Mouse (Mus musculus): ENCODE data around the gene Lgals4. TPM values are rescaled to one million over a fixed set of nuclear protein-coding genes. Genes with fewer than 3 reads are reported as not detected.
A peak's percentile ranks its signal among the peaks of the same experiment; 100 is the strongest.

The Lgals4 gene
- polyA plus RNA-seq, 1 experiment from 2014 or later: 8.7 TPM

GRCm38 (mm10) chr7:28824941-28825685 lies 8.5 kb upstream of the Lgals4 start, which contains the start of gene Ech1:
TSS of gene Ech1 (plus strand) at chr7:28825217.
- peak; percentile 59 for ATAC-seq (ENCODE audit: insufficient number of reproducible peaks, insufficient read depth, low FRiP score, low TSS enrichment, low read depth)

DNA sequence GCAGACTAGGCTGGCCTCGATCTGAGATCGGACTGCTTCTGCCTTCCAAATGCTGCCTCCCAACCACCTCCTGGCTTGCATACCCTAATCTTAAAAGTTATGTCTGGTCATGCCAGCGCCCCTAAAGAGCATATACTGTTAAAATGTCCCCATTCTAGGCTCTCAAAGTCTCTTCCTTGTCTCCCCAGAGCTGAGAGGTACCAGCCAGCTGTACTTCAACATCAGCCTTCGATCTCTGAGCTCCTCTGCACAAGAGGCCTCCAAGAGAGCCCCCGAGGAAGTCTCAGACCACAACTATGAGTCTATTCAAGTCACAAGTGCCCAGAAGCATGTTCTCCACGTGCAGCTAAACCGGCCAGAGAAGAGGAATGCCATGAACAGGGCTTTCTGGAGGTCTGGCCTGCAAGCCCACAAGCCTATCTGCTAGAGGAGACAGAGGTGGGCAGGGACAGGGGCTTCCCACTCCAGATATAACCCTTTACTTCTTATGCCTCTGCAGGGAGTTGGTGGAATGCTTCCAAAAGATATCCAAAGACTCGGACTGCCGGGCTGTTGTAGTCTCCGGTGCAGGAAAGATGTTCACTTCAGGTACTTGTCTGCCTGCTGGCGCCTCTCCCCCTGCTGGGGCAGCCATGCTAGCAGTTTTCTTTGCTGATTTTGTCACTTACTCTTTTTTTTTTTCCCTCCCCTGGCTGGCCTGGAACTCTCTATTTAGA lies 7.8 kb upstream of the Lgals4 start:
- peak overlapping the region; percentile 89 for H3K27ac ChIP-seq
- peak overlapping the region; percentile 60 for H3K4me2 ChIP-seq
- WGBS: 54% methylated on average over 11 of the region's 11 CpGs

More at GRCm38 (mm10) chr7:28824941-28825685, 8.5 kb upstream of the Lgals4 start, which contains the start of gene Ech1:
- Histone ChIP-seq H3K36me3 (peaks cover 47% of the 10 kb centered on the region), H3K27me3 (no peaks in the 10 kb centered on the region), H3K9me3 (no peaks in the 10 kb centered on the region), H3K4me1 (peaks cover 9% of the 10 kb centered on the region), H3K27ac (peak within 1 kb of the TSS; percentile 89), H3K9ac (peak within 1 kb of the TSS; percentile 66), H3K4me3 (peak within 1 kb of the TSS; percentile 46), H3K4me2 (peak within 1 kb of the TSS; percentile 60)
- 2% methylated on average over 33 of the region's 33 CpGs for WGBS

GRCm38 (mm10) chr7:28826402-28826772 lies 7.3 kb upstream of the Lgals4 start:
- Histone ChIP-seq H3K9ac (no peak overlapping the region), H3K9me3 (no peaks in the 10 kb centered on the region), H3K4me1 (peaks cover 9% of the 10 kb centered on the region), H3K4me2 (peak overlapping the region; percentile 60), H3K36me3 (peaks cover 47% of the 10 kb centered on the region), H3K27ac (peak overlapping the region; percentile 89; the same call in 1 of the 2 replicates), H3K27me3 (no peaks in the 10 kb centered on the region), H3K4me3 (no peak overlapping the region)
- ATAC-seq (ENCODE audit: insufficient number of reproducible peaks, insufficient read depth, low FRiP score, low TSS enrichment, low read depth): no peak
- 94% methylated on average over 7 of the region's 7 CpGs for WGBS

More for the DNA sequence above, 7.8 kb upstream of the Lgals4 start:
- H3K9me3 ChIP-seq: no peaks in the 10 kb centered on the region
- no peak for ATAC-seq (ENCODE audit: insufficient number of reproducible peaks, insufficient read depth, low FRiP score, low TSS enrichment, low read depth)
- H3K4me1 ChIP-seq: peaks cover 9% of the 10 kb centered on the region
- H3K27me3 ChIP-seq: no peaks in the 10 kb centered on the region
- H3K9ac ChIP-seq: peak overlapping the region; percentile 66
- H3K4me3 ChIP-seq: peak overlapping the region; percentile 46
- peaks cover 47% of the 10 kb centered on the region for H3K36me3 ChIP-seq

GRCm38 (mm10) chr7:28827338-28827737 lies 6.3 kb upstream of the Lgals4 start:
- no peaks in the 10 kb centered on the region for H3K9me3 ChIP-seq
- H3K4me2 ChIP-seq: no peak overlapping the region
- no peak overlapping the region for H3K27ac ChIP-seq
- H3K36me3 ChIP-seq: peaks cover 47% of the 10 kb centered on the region
- no peak overlapping the region for H3K4me3 ChIP-seq
- H3K4me1 ChIP-seq: peaks cover 9% of the 10 kb centered on the region
- no peak overlapping the region for H3K9ac ChIP-seq
- no peak for ATAC-seq (ENCODE audit: insufficient number of reproducible peaks, insufficient read depth, low FRiP score, low TSS enrichment, low read depth)
- 40% methylated on average over 3 of the region's 3 CpGs for WGBS
- no peaks in the 10 kb centered on the region for H3K27me3 ChIP-seq

DNA sequence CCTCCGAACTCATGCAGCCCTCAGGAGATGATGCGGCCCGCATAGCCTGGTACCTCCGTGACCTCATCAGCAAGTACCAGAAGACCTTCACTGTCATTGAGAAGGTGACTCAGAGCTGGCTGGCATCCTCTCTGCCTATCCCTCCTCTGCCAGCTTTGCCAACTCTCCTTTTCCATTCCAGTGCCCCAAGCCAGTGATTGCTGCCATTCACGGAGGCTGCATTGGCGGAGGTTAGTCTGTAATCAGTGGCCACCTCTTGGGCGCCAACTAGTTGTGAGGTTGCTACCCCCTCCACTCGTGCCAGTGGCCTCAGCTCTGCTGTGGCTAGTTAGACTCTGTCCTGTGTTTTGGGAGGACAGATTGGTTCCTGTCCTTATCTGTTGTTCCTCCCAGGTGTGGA lies 3.8 kb upstream of the Lgals4 start:
- H3K36me3 ChIP-seq: peaks cover 40% of the 10 kb centered on the region
- 95% methylated on average over 8 of the region's 8 CpGs for WGBS
- no peak for ATAC-seq (ENCODE audit: insufficient number of reproducible peaks, insufficient read depth, low FRiP score, low TSS enrichment, low read depth)
- no peak overlapping the region for H3K27ac ChIP-seq
- H3K4me1 ChIP-seq: peaks cover 9% of the 10 kb centered on the region
- H3K4me3 ChIP-seq: no peak overlapping the region
- H3K9me3 ChIP-seq: no peaks in the 10 kb centered on the region
- H3K27me3 ChIP-seq: no peaks in the 10 kb centered on the region
- H3K4me2 ChIP-seq: no peak overlapping the region
- H3K9ac ChIP-seq: no peak overlapping the region

- H3K27ac ChIP-seq: no peak overlapping the region
- no peak overlapping the region for H3K4me2 ChIP-seq
- WGBS: 93% methylated on average over 5 of the region's 5 CpGs
- no peak overlapping the region for H3K9ac ChIP-seq
- no peaks in the 10 kb centered on the region for H3K9me3 ChIP-seq
- ATAC-seq (ENCODE audit: insufficient number of reproducible peaks, insufficient read depth, low FRiP score, low TSS enrichment, low read depth): no peak
- no peak overlapping the region for H3K4me3 ChIP-seq
- H3K27me3 ChIP-seq: no peaks in the 10 kb centered on the region
- peaks cover 4% of the 10 kb centered on the region for H3K4me1 ChIP-seq
- peaks cover 40% of the 10 kb centered on the region for H3K36me3 ChIP-seq
Observed at GRCm38 (mm10) chr7:28830981-28831380, 2.7 kb upstream of the Lgals4 start.

DNA sequence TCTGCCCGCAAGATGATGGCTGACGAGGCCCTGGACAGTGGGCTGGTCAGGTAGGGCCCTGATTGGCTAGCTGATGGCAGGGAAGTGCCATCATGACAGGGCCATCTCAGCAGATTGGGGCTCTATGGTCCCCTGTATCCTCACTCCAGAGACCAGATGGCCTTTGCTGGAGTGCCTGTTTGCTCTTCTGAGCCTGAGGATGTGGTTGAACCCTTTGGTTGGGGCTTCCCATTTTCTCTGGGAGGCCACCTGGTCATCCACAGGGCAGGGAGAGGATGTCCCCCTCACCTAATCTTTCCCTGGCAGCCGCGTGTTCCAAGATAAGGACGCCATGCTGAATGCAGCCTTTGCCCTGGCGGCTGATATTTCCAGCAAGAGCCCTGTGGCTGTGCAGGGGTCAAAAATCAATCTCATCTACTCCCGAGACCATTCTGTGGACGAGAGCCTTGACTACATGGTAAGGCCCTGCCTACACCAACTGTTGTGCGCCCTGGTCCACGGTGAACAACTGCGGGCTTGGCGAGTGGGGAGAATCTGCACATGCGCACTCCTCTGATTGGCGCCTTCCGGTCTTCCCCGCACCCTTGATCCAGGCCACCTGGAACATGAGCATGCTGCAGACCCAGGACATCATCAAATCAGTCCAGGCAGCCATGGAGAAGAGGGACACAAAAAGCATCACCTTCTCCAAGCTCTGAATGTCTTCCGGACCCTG lies 2.1 kb upstream of the Lgals4 start:
- no peak overlapping the region for H3K27ac ChIP-seq
- no peaks in the 10 kb centered on the region for H3K27me3 ChIP-seq
- H3K4me2 ChIP-seq: no peak overlapping the region
- 93% methylated on average over 17 of the region's 17 CpGs for WGBS
- H3K4me3 ChIP-seq: no peak overlapping the region
- ATAC-seq (ENCODE audit: insufficient number of reproducible peaks, insufficient read depth, low FRiP score, low TSS enrichment, low read depth): no peak
- H3K36me3 ChIP-seq: peaks cover 37% of the 10 kb centered on the region
- H3K4me1 ChIP-seq: no peaks in the 10 kb centered on the region
- no peak overlapping the region for H3K9ac ChIP-seq
- H3K9me3 ChIP-seq: no peaks in the 10 kb centered on the region

GRCm38 (mm10) chr7:28832137-28832536 lies 1.5 kb upstream of the Lgals4 start:
- no peaks in the 10 kb centered on the region for H3K9me3 ChIP-seq
- WGBS: 71% methylated on average over 6 of the region's 6 CpGs
- no peak overlapping the region for H3K27ac ChIP-seq
- H3K36me3 ChIP-seq: peaks cover 37% of the 10 kb centered on the region
- H3K4me1 ChIP-seq: no peaks in the 10 kb centered on the region
- no peaks in the 10 kb centered on the region for H3K27me3 ChIP-seq
- ATAC-seq (ENCODE audit: insufficient number of reproducible peaks, insufficient read depth, low FRiP score, low TSS enrichment, low read depth): no peak
- no peak overlapping the region for H3K9ac ChIP-seq
- H3K4me3 ChIP-seq: no peak overlapping the region
- no peak overlapping the region for H3K4me2 ChIP-seq

DNA sequence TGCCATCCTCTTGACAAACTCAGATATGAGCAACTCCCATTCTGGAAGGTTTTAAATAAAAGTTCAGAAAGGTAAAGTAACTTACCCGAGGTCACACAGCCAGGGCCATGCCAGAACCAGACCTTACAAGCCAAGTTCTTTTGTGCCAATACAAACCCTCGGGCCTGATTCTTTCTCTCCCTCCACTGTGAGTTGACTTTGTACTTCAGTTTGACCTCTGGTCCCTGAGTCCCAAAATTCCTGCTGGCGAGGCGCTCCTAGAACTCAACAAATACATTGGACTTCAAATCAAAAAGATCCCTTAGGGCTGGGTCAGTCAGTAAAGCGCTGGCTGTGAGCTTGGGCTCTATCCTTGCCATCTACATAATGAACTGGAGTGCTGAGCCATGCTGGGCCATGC lies 3.3 kb downstream of the Lgals4 start:
- Histone ChIP-seq H3K4me1 (no peaks in the 10 kb centered on the region), H3K9ac (no peak overlapping the region), H3K9me3 (no peaks in the 10 kb centered on the region), H3K27ac (no peak overlapping the region), H3K4me3 (no peak overlapping the region), H3K4me2 (no peak overlapping the region), H3K36me3 (peaks cover 6% of the 10 kb centered on the region), H3K27me3 (no peaks in the 10 kb centered on the region)
- WGBS: 79% methylated on average over 5 of the region's 5 CpGs
- ATAC-seq (ENCODE audit: insufficient number of reproducible peaks, insufficient read depth, low FRiP score, low TSS enrichment, low read depth): no peak

GRCm38 (mm10) chr7:28838331-28838730 lies 4.7 kb downstream of the Lgals4 start:
- H3K4me1 ChIP-seq: no peaks in the 10 kb centered on the region
- H3K27ac ChIP-seq: no peak overlapping the region
- H3K9me3 ChIP-seq: no peaks in the 10 kb centered on the region
- no peak overlapping the region for H3K4me3 ChIP-seq
- no peaks in the 10 kb centered on the region for H3K36me3 ChIP-seq
- no peaks in the 10 kb centered on the region for H3K27me3 ChIP-seq
- WGBS: 76% methylated on average over 9 of the region's 9 CpGs
- ATAC-seq (ENCODE audit: insufficient number of reproducible peaks, insufficient read depth, low FRiP score, low TSS enrichment, low read depth): no peak
- no peak overlapping the region for H3K4me2 ChIP-seq
- no peak overlapping the region for H3K9ac ChIP-seq

DNA sequence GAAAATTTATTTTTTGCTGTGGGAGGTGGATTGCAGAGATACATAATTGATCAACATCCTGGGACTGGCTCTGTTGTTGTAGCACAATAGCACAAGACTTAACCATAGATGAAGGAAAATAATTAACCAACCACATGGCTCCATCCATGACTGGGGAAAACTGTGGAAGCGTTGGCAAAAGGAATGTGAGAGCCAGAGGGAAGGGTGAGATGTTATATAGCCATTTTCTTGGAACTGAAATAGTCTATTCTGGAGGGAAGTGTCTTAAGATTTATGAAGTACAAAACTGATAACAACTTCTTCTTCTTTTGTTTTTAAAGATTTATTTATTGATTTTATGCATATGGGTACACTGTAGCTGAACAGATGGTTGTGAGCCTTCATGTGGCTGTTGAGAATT lies 13.6 kb downstream of the Lgals4 start:
- H3K4me1 ChIP-seq: peaks cover 14% of the 10 kb centered on the region
- H3K36me3 ChIP-seq: no peaks in the 10 kb centered on the region
- no peak overlapping the region for H3K27ac ChIP-seq
- no peak for ATAC-seq (ENCODE audit: insufficient number of reproducible peaks, insufficient read depth, low FRiP score, low TSS enrichment, low read depth)
- H3K9me3 ChIP-seq: no peaks in the 10 kb centered on the region; the same call in 1 of the 2 replicates
- WGBS: 80% methylated on average over 1 of the region's 1 CpGs
- no peak overlapping the region for H3K4me2 ChIP-seq
- no peak overlapping the region for H3K9ac ChIP-seq
- H3K4me3 ChIP-seq: no peak overlapping the region
- H3K27me3 ChIP-seq: no peaks in the 10 kb centered on the region
